Mouse (Mus musculus) telencephalon, adult 2 months (tissue): ENCODE data around the gene Cfap44.
A peak's percentile ranks its signal among the peaks of the same experiment; 100 is the strongest.

Experiments used
- DNase-seq: peaks from one replicate; pipeline ENCODE4 v3.0.0-alpha.2; 2011; ENCODE audit warnings: low read depth, low spot score

Cfap44 gene

GRCm38 (mm10) chr16:44494441-44495108 is 100.0 kb downstream of the Cfap44 start:
- no peak for DNase-seq

GRCm38 (mm10) chr16:44496971-44497464 is 102.4 kb downstream of the Cfap44 start:
- DNase-seq = no peak

- no peak for DNase-seq
Measured at GRCm38 (mm10) chr16:44498447-44498846, 103.9 kb downstream of the Cfap44 start.

GRCm38 (mm10) chr16:44501783-44502182 is 107.2 kb downstream of the Cfap44 start:
- no peak for DNase-seq

GRCm38 (mm10) chr16:44502325-44502724 is 107.7 kb downstream of the Cfap44 start:
- no peak for DNase-seq

GRCm38 (mm10) chr16:44502895-44503575 is 108.4 kb downstream of the Cfap44 start:
- no peak for DNase-seq

- DNase-seq = no peak
Measured at GRCm38 (mm10) chr16:44505243-44505642, 110.6 kb downstream of the Cfap44 start.

- no peak for DNase-seq
Measured at GRCm38 (mm10) chr16:44507027-44507929, 112.7 kb downstream of the Cfap44 start.

- no peak for DNase-seq
Measured at GRCm38 (mm10) chr16:44508025-44508424, 113.4 kb downstream of the Cfap44 start.

GRCm38 (mm10) chr16:44508772-44509171 is 114.2 kb downstream of the Cfap44 start:
- no peak for DNase-seq

GRCm38 (mm10) chr16:44509458-44510344 is 115.1 kb downstream of the Cfap44 start:
- no peak for DNase-seq

GRCm38 (mm10) chr16:44510521-44511213 is 116.1 kb downstream of the Cfap44 start:
- no peak for DNase-seq

GRCm38 (mm10) chr16:44516498-44516897 is 121.9 kb downstream of the Cfap44 start:
- DNase-seq = no peak

- DNase-seq = no peak
Measured at GRCm38 (mm10) chr16:44523595-44523994, 129.0 kb downstream of the Cfap44 start.

- peak; percentile 79 for DNase-seq
Measured at GRCm38 (mm10) chr16:44526044-44526443, 131.4 kb downstream of the Cfap44 start.

- DNase-seq = no peak
Measured at GRCm38 (mm10) chr16:44526689-44527088, 132.1 kb downstream of the Cfap44 start.

- DNase-seq = no peak
Measured at GRCm38 (mm10) chr16:44527218-44527905, 132.8 kb downstream of the Cfap44 start.

GRCm38 (mm10) chr16:44528955-44529354 is 134.4 kb downstream of the Cfap44 start:
- no peak for DNase-seq

GRCm38 (mm10) chr16:44529691-44530090 is 135.1 kb downstream of the Cfap44 start:
- no peak for DNase-seq

- DNase-seq = no peak
Measured at GRCm38 (mm10) chr16:44530191-44530590, 135.6 kb downstream of the Cfap44 start.
